Mouse (Mus musculus) thymus, adult 2 months (tissue): ENCODE data around the gene Gas2l1.

ENCODE experiments used
- CTCF ChIP-seq: fragments of 200-500 bp; IDR thresholded peaks from 2 replicates; pipeline ENCODE4 v1.5.1; 2012; ENCODE audit warnings: mild to moderate bottlenecking, control low read depth, low read length, moderate library complexity, borderline replicate concordance; ENCODE audit not compliant: control insufficient read depth, poor library complexity, insufficient read depth; ENCODE audit errors: extremely low read depth
- POLR2A ChIP-seq: fragments of 200-500 bp; IDR thresholded peaks from 2 replicates; pipeline ENCODE4 v1.6.1; 2012; ENCODE audit warnings: mild to moderate bottlenecking, low read length, control low read depth, moderate library complexity; ENCODE audit not compliant: control insufficient read depth, poor library complexity, insufficient read depth; ENCODE audit errors: extremely low read depth

DNA sequence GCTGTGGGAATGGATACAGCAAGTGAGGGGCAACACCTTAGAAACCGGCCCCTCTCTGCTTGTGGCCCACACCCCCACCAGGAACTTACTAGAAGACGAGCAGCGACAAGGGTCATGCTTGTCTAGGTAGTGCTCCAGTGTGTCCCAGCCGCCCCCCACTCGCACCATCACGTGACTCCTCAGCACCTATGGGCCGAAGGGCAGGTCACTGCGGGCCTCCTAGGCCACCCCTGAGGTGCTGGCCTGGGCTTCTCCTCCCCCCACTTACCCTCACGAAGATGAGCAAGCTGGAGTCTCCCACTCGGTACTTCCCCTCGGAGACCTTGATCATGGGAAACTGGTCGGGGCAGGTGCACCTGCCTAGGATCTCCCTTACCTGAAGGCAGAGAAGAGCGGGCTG lies 2.8 kb downstream of the Gas2l1 start:
- TF ChIP-seq POLR2A (no peak), CTCF (no peak)
